Mouse (Mus musculus) spleen, postnatal 10 days (tissue): ENCODE results near the gene Etv6.
A peak's percentile ranks its signal among the peaks of the same experiment; 100 is the strongest.

Source experiments
- DNase-seq, 2 experiments: peaks; one replicate each; pipeline ENCODE4 v3.0.0; 2021 to 2022; ENCODE audit warnings: low spot score in 2 of 2

The Etv6 gene

DNA sequence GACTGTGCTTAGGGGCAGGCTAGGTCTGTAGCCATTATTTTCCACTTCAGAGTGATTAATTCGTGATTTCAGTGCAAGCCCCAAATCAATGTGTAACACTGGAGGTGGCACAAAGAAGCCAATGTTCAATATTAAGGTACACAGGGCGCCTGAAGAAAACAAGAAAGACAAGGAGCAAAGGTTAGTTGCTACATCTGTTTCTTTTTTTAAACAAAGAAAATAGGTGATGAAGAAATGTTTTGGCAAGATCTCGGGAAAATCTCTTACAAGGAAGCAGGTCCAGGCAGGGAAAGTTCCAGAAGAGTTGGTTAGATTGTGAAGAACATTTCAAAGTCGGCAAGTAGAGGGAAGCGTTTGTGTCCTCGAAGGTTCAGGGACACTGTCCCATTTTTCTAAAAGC lies 39.5 kb downstream of the Etv6 start:
- no peak for DNase-seq

DNA sequence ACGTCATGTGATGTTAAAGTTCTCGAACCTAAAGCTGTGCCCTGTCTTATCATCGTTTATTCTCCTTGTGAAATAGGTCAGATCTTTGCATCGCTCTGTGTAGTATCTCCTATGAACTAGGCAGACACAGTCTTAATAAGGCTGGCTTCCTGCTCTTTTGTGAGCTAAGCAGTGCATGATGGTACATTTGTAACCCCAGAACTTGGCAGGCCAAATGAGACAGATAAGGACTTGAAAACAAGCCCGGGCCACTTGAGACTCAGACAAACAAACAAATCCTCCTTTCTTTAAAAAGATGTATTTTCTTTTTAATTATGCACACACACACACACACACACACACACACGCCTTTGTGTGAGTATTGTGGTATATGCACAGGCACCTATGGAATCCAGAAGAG lies 42.5 kb downstream of the Etv6 start:
- no peak for DNase-seq

DNA sequence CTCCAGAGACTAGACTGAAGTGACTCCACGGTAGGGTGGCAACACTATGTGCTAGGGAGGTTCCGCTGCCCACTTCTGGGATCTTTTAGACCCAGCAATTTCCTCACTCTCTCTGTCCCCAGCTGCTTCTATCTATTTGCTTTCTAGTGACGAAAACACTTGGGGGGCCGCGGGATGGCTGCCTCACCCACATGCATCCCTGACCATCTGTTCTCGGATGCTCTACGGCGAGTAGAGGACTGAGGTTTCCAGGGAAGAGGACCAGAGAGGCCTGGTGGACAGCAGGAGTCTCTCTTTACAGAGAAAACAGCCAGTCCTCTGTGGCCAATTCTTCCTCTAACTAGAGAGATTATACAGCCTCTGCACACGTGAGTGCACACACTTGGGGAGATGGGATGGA lies 43.6 kb downstream of the Etv6 start:
- DNase-seq: no peak

DNA sequence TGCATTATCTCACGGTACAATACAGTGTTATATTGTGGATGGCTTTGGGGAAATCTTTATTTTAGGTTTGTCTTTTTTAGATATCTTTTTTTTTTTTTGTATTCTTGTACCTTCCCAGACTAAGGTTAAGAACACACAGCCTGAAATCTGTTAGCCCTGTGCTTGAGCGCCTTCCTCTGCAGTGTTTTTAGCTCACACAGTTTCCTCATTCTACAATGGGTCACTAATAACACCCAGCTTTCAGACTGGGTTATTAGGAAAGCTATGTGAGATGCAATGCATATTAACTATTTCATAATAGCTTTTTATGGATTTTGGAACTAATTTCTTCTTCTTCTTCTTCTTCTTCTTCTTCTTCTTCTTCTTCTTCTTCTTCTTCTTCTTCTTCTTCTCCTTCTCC lies 44.1 kb downstream of the Etv6 start:
- no peak for DNase-seq

DNA sequence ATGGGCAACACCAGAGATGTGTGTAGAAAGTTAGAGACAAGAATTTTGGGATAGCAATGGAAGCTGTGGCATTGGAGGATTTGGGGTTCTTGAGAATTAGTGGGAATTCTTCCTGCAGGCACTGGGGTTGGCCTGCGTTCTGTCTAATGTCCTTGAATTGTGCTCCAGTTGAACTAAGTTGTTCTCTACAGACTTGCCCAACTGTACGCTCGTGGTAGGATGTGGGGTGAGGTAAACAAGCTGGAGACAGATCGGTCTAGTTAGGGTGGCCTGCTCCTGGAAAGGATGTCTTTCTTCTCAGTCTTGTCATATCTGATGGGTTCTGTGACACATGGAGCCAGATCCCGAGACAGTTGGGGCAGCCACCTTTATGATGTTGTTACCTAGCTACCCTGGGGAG lies 45.4 kb downstream of the Etv6 start:
- no peak for DNase-seq

DNA sequence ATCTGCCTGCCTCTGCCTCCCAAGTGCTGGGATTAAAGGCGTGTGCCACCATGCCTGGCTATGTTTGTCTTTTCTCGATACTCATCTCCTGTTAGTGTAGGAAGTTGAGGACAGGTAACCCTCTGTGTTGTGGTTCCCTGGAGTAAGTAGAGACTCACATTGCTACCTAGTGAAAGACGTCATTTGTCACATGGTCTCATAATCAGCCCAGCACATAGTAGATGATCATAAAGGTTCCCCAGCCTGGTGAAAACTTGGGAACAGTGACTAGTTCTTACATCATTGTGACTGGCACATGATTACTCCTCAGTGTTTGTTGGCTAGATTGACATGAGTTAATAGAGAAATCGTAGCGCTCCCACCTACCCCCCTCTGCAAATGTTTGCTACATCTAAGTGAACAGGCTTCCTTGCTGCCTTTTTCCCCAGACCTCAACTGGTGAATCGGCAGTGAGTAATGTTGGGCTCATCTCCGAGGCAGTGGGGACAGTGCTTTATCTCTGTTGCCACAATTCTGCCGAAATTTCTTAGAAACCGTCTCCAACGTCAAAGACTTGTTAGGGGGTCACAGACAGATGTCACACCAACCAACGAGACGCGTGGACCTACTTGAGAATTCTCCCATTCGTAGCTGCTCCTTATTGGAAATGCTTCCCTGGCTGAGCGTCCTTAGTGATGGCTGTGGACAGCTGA lies 46.9 kb downstream of the Etv6 start:
- DNase-seq: no peak

DNA sequence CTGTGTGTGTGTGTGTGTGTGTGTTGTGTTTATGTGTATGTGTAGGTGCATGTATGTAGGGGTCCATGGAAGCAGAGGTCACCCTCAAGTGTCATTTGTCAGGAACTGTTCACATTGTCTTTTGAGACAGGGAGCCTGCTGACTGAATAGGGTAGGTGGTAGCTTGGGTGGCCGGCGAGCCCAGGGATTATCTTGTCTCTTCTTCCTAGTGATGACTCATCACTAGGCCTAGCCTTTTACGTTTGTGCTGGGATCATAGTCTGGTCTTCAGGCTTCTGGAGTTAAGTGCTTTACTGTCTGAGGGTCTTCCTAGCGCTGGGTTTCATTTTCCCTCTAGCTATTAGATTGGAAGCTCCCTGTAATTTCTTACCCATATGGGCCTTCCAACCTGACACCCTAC lies 47.9 kb downstream of the Etv6 start:
- no peak for DNase-seq

DNA sequence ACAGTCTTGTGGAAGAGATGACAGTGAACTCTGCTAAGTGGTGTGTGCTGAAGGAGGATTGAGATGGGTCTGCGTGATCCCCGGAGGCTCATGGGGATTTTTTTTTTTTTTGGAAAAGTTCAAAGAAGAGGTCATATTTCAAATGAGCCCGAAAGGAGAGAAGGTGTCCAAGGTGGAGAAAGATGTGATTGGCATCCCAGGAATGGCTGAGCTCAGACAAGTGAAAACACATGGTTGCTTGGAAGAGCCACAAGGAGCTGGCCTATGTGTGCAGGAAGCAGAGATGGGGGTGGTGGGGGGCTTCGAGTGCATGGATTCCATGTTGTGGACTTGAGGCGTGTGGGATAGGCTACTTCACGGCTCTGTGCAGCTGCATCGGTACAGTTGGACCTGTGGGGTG lies 50.9 kb downstream of the Etv6 start:
- no peak for DNase-seq

DNA sequence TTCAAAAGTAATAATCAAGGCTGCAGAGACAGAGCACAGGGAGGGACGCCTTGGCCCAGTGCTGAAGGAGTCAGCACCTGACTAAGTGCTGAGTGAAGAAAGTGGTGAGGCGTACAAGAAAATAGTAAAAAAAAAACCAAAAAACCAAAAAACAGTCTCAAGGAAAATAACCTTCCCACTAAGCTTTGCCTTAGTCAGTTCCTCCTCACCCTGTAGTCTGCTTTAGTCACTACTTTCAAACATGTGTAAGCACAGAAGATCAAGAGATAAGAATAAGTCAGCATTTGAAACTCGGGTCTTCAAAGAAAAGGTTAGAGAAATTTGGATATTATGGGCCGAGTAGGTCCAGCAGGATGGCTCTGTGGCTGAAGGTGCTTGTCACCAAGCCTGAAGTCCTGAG lies 52.2 kb downstream of the Etv6 start:
- no peak for DNase-seq

DNA sequence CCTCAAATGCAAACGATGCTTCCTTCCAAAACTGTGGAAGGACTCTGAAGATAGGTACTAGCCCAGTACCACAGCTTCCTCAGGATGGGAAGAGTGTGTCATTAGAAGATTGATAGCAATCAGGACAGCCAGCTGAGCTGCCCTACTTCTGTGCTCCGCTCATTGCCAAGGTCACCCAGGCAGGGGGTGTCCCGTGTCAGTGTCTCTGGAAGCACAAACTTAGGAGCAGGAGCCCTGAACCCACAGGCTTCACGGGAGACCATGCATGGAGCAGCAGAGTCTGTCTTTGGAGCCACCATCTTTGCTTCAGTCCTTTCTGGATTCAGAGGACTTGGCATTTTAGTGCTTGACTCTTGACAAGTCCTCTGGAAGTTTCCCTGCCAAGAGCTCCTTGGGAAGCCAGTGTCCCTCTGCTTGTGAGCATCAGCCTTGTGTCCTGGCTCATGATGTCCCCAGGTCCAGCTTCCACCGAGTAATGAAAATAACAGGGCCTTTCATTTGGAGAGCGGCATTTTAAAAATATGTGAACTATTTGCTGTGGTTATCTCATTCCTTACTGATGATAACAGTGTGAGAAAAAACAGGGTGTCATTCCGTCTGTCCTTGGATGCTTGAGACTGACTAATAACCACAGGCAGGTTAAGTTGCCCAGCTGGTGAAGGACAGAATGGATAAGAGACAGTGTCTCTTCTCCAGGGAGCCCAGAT lies 54.3 kb downstream of the Etv6 start:
- DNase-seq: no peak

DNA sequence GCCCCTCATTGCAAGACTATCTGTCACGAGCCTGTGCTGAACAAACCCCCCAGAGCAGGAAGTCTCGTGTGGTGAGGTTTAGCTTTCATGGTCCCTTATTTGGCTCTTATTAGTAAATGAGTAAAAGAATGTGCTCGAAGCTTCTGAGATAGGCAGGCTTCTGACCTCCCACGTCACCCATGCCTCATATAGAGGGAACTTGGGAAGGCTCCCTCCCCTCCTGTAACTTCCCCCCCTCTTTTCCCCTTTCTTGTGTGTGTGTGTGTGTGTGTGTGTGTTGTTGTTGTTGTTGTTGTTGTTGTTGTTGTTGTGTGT lies 54.8 kb downstream of the Etv6 start:
- no peak for DNase-seq

DNA sequence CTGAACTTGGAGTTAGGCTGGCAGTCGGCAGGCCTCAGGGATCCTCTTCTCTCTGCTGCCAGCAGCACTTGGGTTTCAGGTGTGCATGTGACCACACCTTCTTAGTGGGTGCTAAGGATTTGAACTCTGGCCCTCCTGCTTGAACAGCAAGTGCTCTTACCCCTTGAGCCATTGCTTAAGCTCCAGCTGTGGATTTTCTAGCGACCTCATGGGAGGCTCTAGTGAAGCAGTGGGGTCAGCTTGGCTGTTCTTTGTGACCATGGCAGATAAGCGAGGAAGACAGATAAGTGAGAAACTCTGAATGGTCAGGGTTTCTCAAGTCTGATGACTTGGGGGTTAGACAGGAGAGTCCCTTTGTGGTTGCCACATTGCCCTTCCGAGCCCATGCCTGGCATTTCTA lies 55.4 kb downstream of the Etv6 start:
- DNase-seq: no peak

DNA sequence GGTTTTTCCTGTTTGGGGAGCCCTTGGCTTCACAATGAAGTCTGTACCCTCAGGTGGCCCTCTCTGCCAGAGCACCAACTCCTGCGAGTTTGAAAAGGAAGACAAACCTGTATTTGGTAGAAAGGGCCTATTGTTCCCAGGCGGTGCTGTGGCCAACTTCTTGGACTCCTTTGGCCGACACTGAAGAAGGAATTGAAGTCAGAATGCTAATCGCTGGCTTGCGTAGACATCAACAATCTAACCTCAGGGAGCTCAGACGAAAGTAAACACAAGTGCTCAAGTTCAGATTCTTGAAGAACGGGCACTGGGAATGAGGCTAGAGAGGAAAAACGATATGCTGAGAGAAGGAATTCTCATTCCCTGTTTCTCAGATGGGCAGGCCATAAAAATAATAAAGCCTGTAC lies 55.9 kb downstream of the Etv6 start:
- no peak for DNase-seq

DNA sequence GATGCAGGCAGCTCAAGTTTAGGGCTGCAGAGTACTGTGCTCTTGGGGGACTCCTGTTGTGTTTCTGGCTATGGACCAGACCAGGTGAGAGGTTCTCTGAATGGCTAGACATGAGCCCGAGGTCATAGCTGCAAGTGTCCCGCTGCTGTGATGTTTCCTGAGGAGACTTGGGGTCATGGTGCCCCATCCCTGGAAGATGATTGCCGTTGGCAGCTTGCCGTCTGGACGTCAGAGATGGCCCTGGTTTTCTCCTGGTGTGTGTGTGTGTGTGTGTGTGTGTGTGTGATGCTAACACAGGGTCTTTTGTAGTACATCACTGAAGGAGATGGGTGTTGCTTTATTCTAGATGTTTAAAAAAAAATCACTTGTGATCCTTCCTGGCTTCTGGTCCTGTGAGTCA lies 58.6 kb downstream of the Etv6 start:
- DNase-seq: no peak

DNA sequence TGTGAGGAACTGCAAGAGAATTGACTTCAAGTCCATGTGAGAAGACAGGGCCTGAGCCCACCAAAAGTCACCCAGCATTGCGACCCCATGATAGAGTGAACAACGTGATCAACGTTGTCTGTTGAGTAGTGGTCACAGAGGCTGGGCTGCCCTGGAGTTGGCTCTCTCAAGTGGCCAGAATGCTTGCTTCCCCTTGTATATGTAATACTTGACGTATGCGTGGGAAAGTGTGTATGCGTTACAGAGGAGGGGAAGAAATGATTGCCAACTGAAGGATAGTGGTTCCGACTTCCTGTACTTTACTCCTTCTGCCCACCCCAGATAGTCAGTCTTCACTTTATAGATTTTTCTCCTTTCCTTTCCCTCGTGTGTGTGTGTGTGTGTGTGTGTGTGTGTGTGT lies 59.1 kb downstream of the Etv6 start:
- DNase-seq: no peak

DNA sequence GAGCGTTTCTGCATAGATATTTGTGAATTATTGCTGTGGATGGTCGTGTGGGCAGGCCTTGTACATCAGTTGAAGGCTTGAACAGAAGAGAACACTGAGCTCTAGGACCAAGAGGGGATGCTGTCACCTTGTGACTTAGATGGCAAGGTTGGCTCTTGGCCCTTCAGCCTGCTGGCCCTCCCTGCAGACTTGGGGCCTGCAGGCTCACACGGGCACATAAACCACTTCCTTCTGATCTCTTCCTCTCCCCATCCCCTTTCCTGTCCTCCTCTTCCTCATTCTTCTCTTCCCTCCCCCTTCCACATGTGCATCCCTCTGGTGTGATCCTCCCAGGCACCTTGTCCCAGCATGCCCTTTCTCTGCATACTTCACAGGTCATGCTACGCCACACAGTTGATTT lies 60.1 kb downstream of the Etv6 start:
- no peak for DNase-seq

DNA sequence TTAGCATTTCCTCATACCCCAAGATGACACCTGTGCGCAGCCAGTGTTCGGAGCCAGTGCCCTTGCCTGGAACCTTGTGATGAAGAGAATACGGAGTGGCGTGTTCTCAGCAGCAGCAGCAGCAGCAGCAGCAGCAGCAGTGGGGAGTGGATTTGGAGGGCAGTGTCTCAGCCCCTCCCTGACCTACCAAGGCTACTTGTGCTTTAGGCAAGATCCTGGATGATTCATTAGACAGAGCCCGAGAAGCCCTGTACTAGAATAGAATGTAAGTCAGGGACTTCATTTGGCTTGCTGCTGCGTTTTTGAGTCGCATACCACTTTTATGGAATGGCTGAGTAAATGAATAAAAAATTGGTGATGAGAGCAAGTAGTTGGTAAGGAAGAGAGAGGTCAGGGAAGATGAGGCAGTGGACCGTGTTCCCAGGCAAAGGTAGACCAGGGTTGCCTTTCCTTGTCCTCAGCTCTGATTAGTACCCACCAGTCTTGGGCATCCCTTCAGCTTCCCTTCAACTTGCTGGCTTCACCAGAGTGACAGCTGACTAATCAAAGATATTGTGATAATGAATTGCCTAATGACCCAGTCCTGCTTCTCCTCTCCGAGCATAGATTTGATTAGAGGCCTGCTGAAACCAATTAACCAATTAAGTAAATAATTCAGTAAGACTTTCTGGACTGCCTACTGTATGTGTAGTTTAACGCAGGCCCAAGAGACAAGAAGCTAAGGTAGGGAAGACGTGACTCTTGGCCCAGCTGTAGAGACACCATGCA lies 64.7 kb downstream of the Etv6 start:
- no peak for DNase-seq

DNA sequence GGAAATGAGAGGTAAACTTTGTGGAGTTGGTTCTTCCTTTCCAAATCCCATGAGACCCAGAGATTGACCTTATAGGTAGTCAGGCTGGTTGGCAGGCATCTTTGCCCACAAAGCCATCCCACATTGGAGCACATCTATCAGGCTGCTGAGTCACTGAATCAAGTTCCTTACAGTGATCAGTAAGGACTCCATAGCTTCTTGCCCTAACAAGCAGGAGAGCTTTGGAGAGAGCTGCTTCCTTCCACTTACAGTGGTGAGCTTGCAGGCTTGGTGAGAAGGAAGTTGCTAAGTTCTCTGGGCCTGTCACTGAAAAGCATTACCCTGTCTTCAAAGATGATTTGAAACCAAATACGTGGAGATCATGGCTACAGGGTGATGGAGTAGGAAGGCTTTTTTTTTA lies 66.9 kb downstream of the Etv6 start:
- no peak for DNase-seq

DNA sequence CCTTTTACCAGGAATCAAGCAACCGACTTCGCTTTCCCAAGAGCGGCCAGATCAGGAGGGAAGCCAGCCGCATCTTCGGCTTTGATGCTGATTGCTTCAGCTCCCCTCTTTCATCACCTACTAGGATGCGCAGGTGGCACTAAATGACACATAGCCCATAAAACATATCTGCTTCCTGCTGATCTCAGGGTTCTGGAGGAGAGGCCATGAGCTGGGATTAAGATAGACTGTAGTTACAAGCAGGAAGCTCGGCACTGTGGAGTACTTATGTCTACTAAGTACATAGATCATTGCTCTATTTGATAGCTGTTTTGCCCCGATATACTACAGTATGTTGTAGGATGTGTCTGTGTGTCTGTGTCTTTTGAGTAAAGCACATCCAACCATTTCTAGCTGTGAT lies 68.0 kb downstream of the Etv6 start:
- DNase-seq: no peak

DNA sequence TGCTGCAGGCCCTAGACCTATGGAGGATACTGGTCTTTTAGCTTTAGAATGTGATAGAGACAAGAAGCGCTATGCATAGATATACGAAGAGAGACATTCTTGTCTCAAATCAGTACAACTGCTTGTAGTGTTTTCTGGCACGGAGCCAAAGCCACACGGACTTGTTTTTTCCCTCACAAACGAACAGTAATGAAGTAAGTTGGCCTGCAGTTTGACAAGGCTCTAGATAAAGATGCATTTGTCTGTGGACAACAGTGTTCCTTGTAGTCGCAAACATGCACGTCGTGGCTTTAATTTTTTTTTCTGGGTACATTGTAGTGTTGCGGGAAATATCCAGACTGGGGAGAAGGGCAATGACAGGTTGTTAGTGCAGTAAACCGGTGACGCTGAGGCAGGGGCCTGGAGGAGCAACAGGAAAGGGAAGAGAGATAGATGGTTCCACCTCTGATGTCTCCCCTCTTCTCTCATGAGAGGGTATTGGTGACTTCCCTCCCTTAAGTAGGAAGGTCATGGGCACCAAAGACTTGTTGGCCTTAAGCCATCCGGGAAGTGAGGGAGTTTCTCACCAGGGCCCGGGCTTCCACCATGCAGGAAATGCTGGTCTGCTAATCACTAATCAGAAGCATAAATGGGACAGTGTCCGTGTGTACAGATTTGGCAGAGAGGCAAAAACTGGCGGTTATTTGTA lies 70.2 kb downstream of the Etv6 start:
- DNase-seq: peak in 1 of 2 experiments; percentile 39

DNA sequence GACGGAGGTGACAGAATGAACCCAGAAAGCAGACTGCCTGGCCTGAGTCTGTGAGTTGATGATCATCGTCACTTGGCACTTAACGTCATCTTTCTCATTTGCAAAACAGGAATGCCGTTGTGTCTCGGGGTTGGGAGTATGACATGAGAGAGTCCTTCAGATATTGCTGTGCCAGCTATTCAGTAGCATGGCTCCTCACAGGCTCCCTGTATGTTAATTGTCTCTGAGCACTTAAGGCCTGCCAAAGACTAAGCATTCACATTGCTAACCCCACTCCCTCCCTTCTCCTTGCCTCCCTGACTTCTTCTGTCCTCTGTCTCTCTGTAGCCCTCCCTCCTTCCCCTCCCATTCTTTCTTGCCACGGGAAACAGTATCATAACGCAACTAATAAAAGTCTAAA lies 72.2 kb downstream of the Etv6 start:
- DNase-seq: no peak

DNA sequence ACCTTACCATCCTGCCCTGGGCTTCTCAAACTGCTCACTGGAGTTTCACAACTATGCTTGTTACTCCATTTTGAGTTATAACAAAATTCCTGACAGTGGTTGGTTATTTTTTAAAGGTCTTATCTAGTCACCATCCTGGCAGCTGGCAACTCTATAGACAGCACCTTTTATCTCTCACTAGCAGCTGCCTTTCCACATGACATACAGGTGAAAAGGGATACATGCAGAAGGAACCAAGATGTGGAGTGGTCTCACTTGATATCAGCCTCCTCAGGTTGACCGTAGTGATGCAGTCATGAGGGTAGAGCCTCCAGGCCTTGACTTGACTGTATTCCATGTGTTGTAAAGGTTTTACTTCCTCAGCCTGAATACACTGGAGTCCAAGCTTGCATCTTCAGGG lies 74.2 kb downstream of the Etv6 start:
- DNase-seq: no peak

DNA sequence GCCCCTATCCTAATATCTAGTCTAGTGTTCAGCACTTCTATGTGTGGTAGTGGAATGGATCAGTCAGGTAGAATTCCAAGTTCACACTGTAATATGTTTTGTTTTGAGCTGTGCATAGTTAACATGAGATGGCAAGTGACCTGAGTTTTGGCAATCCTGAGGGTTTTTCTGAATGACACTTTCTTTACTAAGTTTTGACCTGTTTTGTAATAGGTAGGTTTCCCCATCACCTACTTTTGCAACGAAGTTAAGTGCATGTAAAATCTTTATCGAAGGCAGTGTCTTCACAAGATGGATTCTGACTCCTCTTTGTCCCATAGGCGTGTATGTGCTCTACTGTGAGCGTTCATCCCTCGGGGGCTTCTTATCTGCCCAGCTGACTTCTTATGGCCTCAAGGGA lies 74.7 kb downstream of the Etv6 start:
- DNase-seq: no peak
